Mouse (Mus musculus): ENCODE results near the gene Tmem52. TPM values are rescaled to one million over a fixed set of nuclear protein-coding genes. Genes with fewer than 3 reads are reported as not detected.
A peak's percentile ranks its signal among the peaks of the same experiment; 100 is the strongest.

The Tmem52 gene
- total RNA-seq, 2 experiments from 2014 or later = 2.4 TPM; not detected in 1

GRCm38 (mm10) chr4:155492131-155492633 is 23.3 kb downstream of the Tmem52 start:
- intact Hi-C loops (cut with DNase I) = loop anchor here (5.0 kb wide), 1 partner anchor 40 kb away; no protein-coding TSS in a partner anchor
- peak in 1 of 2 experiments; percentile 80 for DNase-seq (ENCODE audit: extremely low spot score in 1 of 2, low spot score in 2 of 2)

- intact Hi-C loops (cut with DNase I) = loop anchor here (5.0 kb wide), 1 partner anchor 37 kb away; no protein-coding TSS in a partner anchor
- no peak for DNase-seq (ENCODE audit: extremely low spot score in 1 of 2, low spot score in 2 of 2)
Measured at GRCm38 (mm10) chr4:155494891-155495290, 26.0 kb downstream of the Tmem52 start.

- intact Hi-C loops (cut with DNase I) = no loop called here
- DNase-seq (ENCODE audit: extremely low spot score in 1 of 2, low spot score in 2 of 2) = no peak
Measured at GRCm38 (mm10) chr4:155497963-155498362, 29.0 kb downstream of the Tmem52 start.

- no peak for DNase-seq (ENCODE audit: extremely low spot score in 1 of 2, low spot score in 2 of 2)
- intact Hi-C loops (cut with DNase I) = no loop called here
Measured at GRCm38 (mm10) chr4:155501126-155501525, 32.2 kb downstream of the Tmem52 start.

- DNase-seq (ENCODE audit: extremely low spot score in 1 of 2, low spot score in 2 of 2) = no peak
- intact Hi-C loops (cut with DNase I) = no loop called here
Measured at GRCm38 (mm10) chr4:155505067-155505466, 36.2 kb downstream of the Tmem52 start.

GRCm38 (mm10) chr4:155505671-155506295 is 36.9 kb downstream of the Tmem52 start:
- DNase-seq (ENCODE audit: extremely low spot score in 1 of 2, low spot score in 2 of 2) = no peak
- intact Hi-C loops (cut with DNase I) = no loop called here

- intact Hi-C loops (cut with DNase I) = no loop called here
- no peak for DNase-seq (ENCODE audit: extremely low spot score in 1 of 2, low spot score in 2 of 2)
Measured at GRCm38 (mm10) chr4:155508614-155509013, 39.7 kb downstream of the Tmem52 start.

GRCm38 (mm10) chr4:155510981-155511380 is 42.1 kb downstream of the Tmem52 start:
- intact Hi-C loops (cut with DNase I) = no loop called here
- DNase-seq (ENCODE audit: extremely low spot score in 1 of 2, low spot score in 2 of 2) = no peak

GRCm38 (mm10) chr4:155514810-155515209 is 45.9 kb downstream of the Tmem52 start:
- DNase-seq (ENCODE audit: extremely low spot score in 1 of 2, low spot score in 2 of 2) = no peak
- intact Hi-C loops (cut with DNase I) = no loop called here

- no peak for DNase-seq (ENCODE audit: extremely low spot score in 1 of 2, low spot score in 2 of 2)
- intact Hi-C loops (cut with DNase I) = no loop called here
Measured at GRCm38 (mm10) chr4:155517948-155518517, 49.1 kb downstream of the Tmem52 start.

Other genes with a start within 250 kb of the Tmem52 start
- gene Ski, start 246.5 kb upstream of the Tmem52 start, total RNA-seq (2021) = 100 to 1,000 TPM; 108 to 111 TPM
- gene Faap20, start 219.3 kb upstream of the Tmem52 start, total RNA-seq (2021) = 10 to 100 TPM; 25.4 to 26.2 TPM
- 100 to 1,000 TPM; 174 to 187 TPM for gene Prkcz, start 107.8 kb upstream of the Tmem52 start, total RNA-seq (2021)
- 10 to 100 TPM; 33.0 to 34.9 TPM for gene Gabrd, start 71.0 kb upstream of the Tmem52 start, total RNA-seq (2021)
- gene Cfap74, start 59.9 kb upstream of the Tmem52 start, total RNA-seq (2021) = 10 to 100 TPM; 10.1 to 10.6 TPM
- gene Gnb1, start 22.2 kb downstream of the Tmem52 start, total RNA-seq (2021) = 1,000 to 10,000 TPM; 1,230 to 1,248 TPM
- gene Nadk, start 93.3 kb downstream of the Tmem52 start, total RNA-seq (2021) = 10 to 100 TPM; 47.9 TPM
- gene Slc35e2, start 132.3 kb downstream of the Tmem52 start, total RNA-seq (2021) = 10 to 100 TPM; 44.1 to 45.2 TPM
- 10 to 100 TPM; 42.0 to 51.4 TPM for gene Cdk11b, start 155.7 kb downstream of the Tmem52 start, total RNA-seq (2021)
- gene Gm10563, start 176.3 kb downstream of the Tmem52 start, total RNA-seq (2021) = not detected
- 1 to 10 TPM; 2.1 to 2.2 TPM for gene Mmp23, start 184.3 kb downstream of the Tmem52 start, total RNA-seq (2021)
- gene Mib2, start 200.1 kb downstream of the Tmem52 start, total RNA-seq (2021) = 100 to 1,000 TPM in 1 of 2 experiments, 10 to 100 TPM in 1; 98.4 to 100 TPM
- 10 to 100 TPM; 20.2 to 22.2 TPM for gene Fndc10, start 225.2 kb downstream of the Tmem52 start, total RNA-seq (2021)
- 10 to 100 TPM; 82.3 to 85.4 TPM for gene Ssu72, start 235.7 kb downstream of the Tmem52 start, total RNA-seq (2021)